Mouse (Mus musculus) neural tube, embryonic 13.5 days (tissue): ENCODE measurements around the gene Acvr1. TPM values are rescaled to one million over a fixed set of nuclear protein-coding genes. Genes with fewer than 3 reads are reported as not detected.

Experiments
- ATAC-seq: fragments of 200-750 bp; cut with Nextera tagmentation; 2 replicates; pipeline ENCODE4 v1.8.0; 2017; ENCODE audit warnings: low read depth, mild to moderate bottlenecking, moderate TSS enrichment, moderate library complexity
- H3K27ac ChIP-seq: fragments of 300-500 bp; sonication (generic); replicated peaks from 2 replicates; pipeline ENCODE4 v1.5.1; 2015; ENCODE audit warnings: moderate library complexity, mild to moderate bottlenecking, inconsistent platforms
- H3K27me3 ChIP-seq: fragments of 300-500 bp; sonication (generic); 2 replicates; pipeline ENCODE4 v1.6.1; 2015; ENCODE audit warnings: mild to moderate bottlenecking, inconsistent platforms
- H3K36me3 ChIP-seq: fragments of 300-500 bp; sonication (generic); 2 replicates; pipeline ENCODE4 v1.6.1; 2015; ENCODE audit warnings: mild to moderate bottlenecking, inconsistent platforms
- H3K4me1 ChIP-seq: fragments of 300-500 bp; sonication (generic); replicated peaks from 2 replicates; pipeline ENCODE4 v1.6.1; 2015; ENCODE audit warnings: inconsistent platforms
- H3K4me2 ChIP-seq: fragments of 300-500 bp; sonication (generic); 2 replicates; pipeline ENCODE4 v1.6.1; 2015; ENCODE audit warnings: inconsistent platforms, mild to moderate bottlenecking, moderate library complexity
- H3K4me3 ChIP-seq: fragments of 300-500 bp; sonication (generic); 2 replicates; pipeline ENCODE4 v1.5.1; 2015; ENCODE audit warnings: mild to moderate bottlenecking, inconsistent platforms
- H3K9ac ChIP-seq: fragments of 300-500 bp; sonication (generic); 2 replicates; pipeline ENCODE4 v1.6.1; 2015; ENCODE audit warnings: moderate library complexity, mild to moderate bottlenecking, inconsistent platforms
- H3K9me3 ChIP-seq: fragments of 300-500 bp; sonication (generic); 2 replicates; pipeline ENCODE4 v1.6.1; 2016; ENCODE audit warnings: inconsistent platforms
- WGBS: fragments of 180-500 bp; shearing (Covaris S2); methylation state at CpG from one replicate; pipeline ENCODE4 v1.1.7; 2015; 5-methylcytosine and 5-hydroxymethylcytosine counted together
- polyA plus RNA-seq: library from polyadenylated mRNA; unstranded; fragments of >200 nt; fragmentation: Nextera tagmentation; extraction: Ambion mirVana; gene quantifications from 2 replicates; pipeline ENCODE4 v1.2.1, GENCODE M21; 2015

The Acvr1 gene
- polyA plus RNA-seq, 1 experiment from 2014 or later = 4.4 TPM

GRCm38 (mm10) chr2:58418109-58418508, 148.8 kb downstream of the Acvr1 start:
- no peak for ATAC-seq
- H3K4me1 ChIP-seq = no peaks in the 10 kb centered on the region
- H3K4me3 ChIP-seq = no peak overlapping the region

GRCm38 (mm10) chr2:58417684-58418083, 149.3 kb downstream of the Acvr1 start:
- H3K36me3 ChIP-seq = no peaks in the 10 kb centered on the region
- H3K4me1 ChIP-seq = no peaks in the 10 kb centered on the region
- no peak overlapping the region for H3K4me2 ChIP-seq
- no peak overlapping the region for H3K9ac ChIP-seq
- WGBS = 85% methylated on average over 9 of the region's 9 CpGs
- H3K9me3 ChIP-seq = no peaks in the 10 kb centered on the region
- ATAC-seq = no peak
- H3K27ac ChIP-seq = no peak overlapping the region
- no peak overlapping the region for H3K4me3 ChIP-seq
- H3K27me3 ChIP-seq = no peaks in the 10 kb centered on the region

More at GRCm38 (mm10) chr2:58418109-58418508, 148.8 kb downstream of the Acvr1 start:
- H3K4me2 ChIP-seq = no peak overlapping the region
- no peaks in the 10 kb centered on the region for H3K27me3 ChIP-seq
- WGBS = 92% methylated on average over 1 of the region's 1 CpGs
- no peak overlapping the region for H3K27ac ChIP-seq
- H3K9ac ChIP-seq = no peak overlapping the region
- no peaks in the 10 kb centered on the region for H3K36me3 ChIP-seq
- H3K9me3 ChIP-seq = no peaks in the 10 kb centered on the region

GRCm38 (mm10) chr2:58415037-58415436, 151.9 kb downstream of the Acvr1 start:
- no peaks in the 10 kb centered on the region for H3K27me3 ChIP-seq
- H3K4me1 ChIP-seq = no peaks in the 10 kb centered on the region
- H3K4me3 ChIP-seq = no peak overlapping the region
- no peak overlapping the region for H3K4me2 ChIP-seq
- no peak overlapping the region for H3K9ac ChIP-seq
- H3K27ac ChIP-seq = no peak overlapping the region
- H3K36me3 ChIP-seq = no peaks in the 10 kb centered on the region
- no peak for ATAC-seq
- H3K9me3 ChIP-seq = no peaks in the 10 kb centered on the region

GRCm38 (mm10) chr2:58408926-58409634, 157.9 kb downstream of the Acvr1 start:
- H3K9me3 ChIP-seq = peaks cover 6% of the 10 kb centered on the region
- no peak for ATAC-seq
- no peak overlapping the region for H3K4me2 ChIP-seq
- H3K27ac ChIP-seq = no peak overlapping the region
- no peaks in the 10 kb centered on the region for H3K4me1 ChIP-seq
- H3K4me3 ChIP-seq = no peak overlapping the region
- H3K27me3 ChIP-seq = no peaks in the 10 kb centered on the region
- H3K36me3 ChIP-seq = no peaks in the 10 kb centered on the region
- 69% methylated on average over 5 of the region's 5 CpGs for WGBS
- H3K9ac ChIP-seq = no peak overlapping the region

- 94% methylated on average over 2 of the region's 2 CpGs for WGBS
- no peak overlapping the region for H3K4me3 ChIP-seq
- H3K4me2 ChIP-seq = no peak overlapping the region
- no peak overlapping the region for H3K27ac ChIP-seq
- no peaks in the 10 kb centered on the region for H3K36me3 ChIP-seq
- H3K9me3 ChIP-seq = peaks cover 6% of the 10 kb centered on the region
- H3K9ac ChIP-seq = no peak overlapping the region
- H3K27me3 ChIP-seq = no peaks in the 10 kb centered on the region
- H3K4me1 ChIP-seq = no peaks in the 10 kb centered on the region
- no peak for ATAC-seq
Measured at GRCm38 (mm10) chr2:58403481-58403880, 163.5 kb downstream of the Acvr1 start.

DNA sequence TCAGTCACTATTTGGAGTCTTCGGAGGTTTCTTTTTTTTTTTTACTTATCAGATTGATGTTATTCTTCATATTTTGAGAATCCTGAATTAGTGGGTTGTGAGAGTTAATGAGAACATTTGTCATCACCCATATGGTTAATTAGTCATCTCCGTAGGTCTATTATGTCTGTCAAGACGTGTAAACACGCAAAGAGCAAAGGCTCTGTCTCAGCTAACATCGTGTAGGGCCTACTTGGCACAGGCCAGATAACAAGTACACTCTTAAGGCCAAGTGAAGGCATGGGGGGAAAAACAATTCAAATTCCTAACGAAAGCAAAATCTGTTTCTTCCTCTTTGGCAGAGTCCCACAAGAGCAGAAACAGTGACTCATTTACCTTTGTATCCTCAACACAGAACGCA, 178.4 kb downstream of the Acvr1 start:
- H3K27me3 ChIP-seq = no peaks in the 10 kb centered on the region
- H3K27ac ChIP-seq = no peak overlapping the region
- H3K4me1 ChIP-seq = no peaks in the 10 kb centered on the region
- no peak overlapping the region for H3K4me3 ChIP-seq
- H3K4me2 ChIP-seq = no peak overlapping the region
- H3K36me3 ChIP-seq = no peaks in the 10 kb centered on the region
- no peak for ATAC-seq
- H3K9me3 ChIP-seq = no peaks in the 10 kb centered on the region
- 85% methylated on average over 7 of the region's 7 CpGs for WGBS
- no peak overlapping the region for H3K9ac ChIP-seq

GRCm38 (mm10) chr2:58380020-58380419, 186.9 kb downstream of the Acvr1 start:
- WGBS = 62% methylated on average over 5 of the region's 5 CpGs
- H3K27me3 ChIP-seq = no peaks in the 10 kb centered on the region

DNA sequence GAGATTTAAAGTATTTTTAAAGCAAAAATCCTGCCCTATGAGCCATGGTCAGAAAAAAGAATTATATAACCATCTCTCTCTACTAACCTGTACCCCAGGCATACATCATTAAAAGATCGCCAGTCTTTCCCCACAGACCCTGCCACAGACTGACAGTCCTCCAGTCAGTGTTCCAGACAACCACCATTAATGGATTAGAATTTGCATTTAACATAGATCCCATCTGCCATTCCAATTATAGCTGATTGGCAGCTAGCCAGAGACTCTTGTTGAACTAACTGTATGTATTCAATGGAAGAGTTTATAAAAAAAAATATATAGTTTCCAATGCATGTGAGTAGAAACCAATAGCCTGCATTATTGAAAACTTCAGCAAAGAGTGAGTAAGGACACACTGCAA, 187.5 kb downstream of the Acvr1 start:
- no peak overlapping the region for H3K4me2 ChIP-seq
- H3K9me3 ChIP-seq = no peaks in the 10 kb centered on the region; the same call in 1 of the 2 replicates
- no peak overlapping the region for H3K27ac ChIP-seq
- H3K4me1 ChIP-seq = no peaks in the 10 kb centered on the region
- no peak; the same call in 1 of the 2 replicates for ATAC-seq
- 58% methylated on average over 1 of the region's 1 CpGs for WGBS
- H3K9ac ChIP-seq = no peak overlapping the region
- no peaks in the 10 kb centered on the region for H3K27me3 ChIP-seq
- H3K4me3 ChIP-seq = no peak overlapping the region
- 0 out of 2 replicates have a peak, but pooled peaks cover 3% of the 10 kb centered on the region for H3K36me3 ChIP-seq

More at GRCm38 (mm10) chr2:58380020-58380419, 186.9 kb downstream of the Acvr1 start:
- no peak for ATAC-seq
- no peaks in the 10 kb centered on the region for H3K36me3 ChIP-seq
- H3K27ac ChIP-seq = no peak overlapping the region
- H3K9ac ChIP-seq = no peak overlapping the region
- H3K4me2 ChIP-seq = no peak overlapping the region
- no peak overlapping the region for H3K4me3 ChIP-seq
- H3K9me3 ChIP-seq = no peaks in the 10 kb centered on the region; the same call in 1 of the 2 replicates
- H3K4me1 ChIP-seq = no peaks in the 10 kb centered on the region

DNA sequence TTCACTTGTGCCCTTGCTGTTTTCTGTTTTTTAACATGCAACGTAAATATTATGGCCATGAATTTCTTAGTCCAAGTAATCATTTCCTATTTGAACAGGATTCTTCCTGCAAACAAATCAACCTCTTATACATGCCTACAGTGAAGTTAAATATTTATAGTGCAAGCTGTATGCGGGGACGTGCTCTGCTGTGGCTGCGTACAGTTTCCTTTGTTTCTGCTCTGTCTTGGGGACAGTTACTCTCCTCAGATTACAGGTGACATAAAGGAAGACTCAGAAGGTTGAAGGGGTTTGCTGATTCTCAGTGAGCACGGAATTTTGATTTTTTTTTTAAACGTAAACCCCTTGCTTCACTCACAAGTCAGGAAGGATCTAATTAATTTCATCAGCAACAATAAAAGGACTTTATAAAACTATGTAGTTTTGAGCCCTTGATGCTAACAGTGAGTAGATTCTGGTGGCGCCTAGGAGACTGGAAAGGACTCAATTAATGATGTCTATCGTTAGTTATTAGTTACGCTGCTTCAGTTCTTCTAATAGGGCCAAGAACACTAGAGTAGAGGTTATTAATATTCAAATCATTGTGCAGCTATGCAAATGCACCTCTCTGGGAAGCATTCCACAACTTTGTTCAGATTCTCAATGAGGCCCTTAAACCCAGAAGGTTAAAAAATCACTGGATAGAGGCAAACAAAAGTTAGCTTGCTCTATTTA, 189.4 kb downstream of the Acvr1 start:
- no peaks in the 10 kb centered on the region for H3K4me1 ChIP-seq
- WGBS = 56% methylated on average over 9 of the region's 9 CpGs
- ATAC-seq = no peak
- H3K4me3 ChIP-seq = no peak overlapping the region
- H3K27ac ChIP-seq = no peak overlapping the region
- H3K4me2 ChIP-seq = no peak overlapping the region
- no peaks in the 10 kb centered on the region for H3K27me3 ChIP-seq
- 0 out of 2 replicates have a peak, but pooled peaks cover 3% of the 10 kb centered on the region for H3K36me3 ChIP-seq
- H3K9ac ChIP-seq = no peak overlapping the region
- H3K9me3 ChIP-seq = no peaks in the 10 kb centered on the region; the same call in 1 of the 2 replicates

DNA sequence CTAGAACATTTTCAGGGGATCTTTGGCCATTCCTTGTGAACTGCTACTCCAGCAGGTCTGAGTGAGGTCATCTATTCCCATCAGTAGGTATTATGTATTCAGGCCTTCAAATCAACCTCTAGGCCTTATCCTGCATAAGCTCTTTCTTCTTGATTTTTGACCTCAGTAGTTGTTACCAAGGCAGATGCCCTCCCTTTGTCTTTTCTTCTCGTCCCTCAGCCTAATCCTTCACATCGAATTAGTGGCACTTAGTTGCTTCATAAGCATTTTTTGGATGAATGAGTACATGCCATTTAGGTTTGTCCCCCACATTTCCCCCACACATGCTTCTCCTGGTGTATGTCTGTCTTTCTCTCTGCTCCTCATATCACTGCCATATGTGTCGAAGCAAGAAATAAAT, 200.8 kb downstream of the Acvr1 start:
- Histone ChIP-seq H3K4me1 (no peaks in the 10 kb centered on the region), H3K9ac (no peak overlapping the region), H3K27ac (no peak overlapping the region), H3K4me3 (no peak overlapping the region), H3K4me2 (no peak overlapping the region), H3K36me3 (no peaks in the 10 kb centered on the region), H3K9me3 (no peaks in the 10 kb centered on the region), H3K27me3 (no peaks in the 10 kb centered on the region)
- ATAC-seq = no peak
- 79% methylated on average over 3 of the region's 3 CpGs for WGBS

- WGBS = 94% methylated on average over 3 of the region's 3 CpGs
- H3K27me3 ChIP-seq = peaks cover 23% of the 10 kb centered on the region
- no peak for ATAC-seq
- H3K36me3 ChIP-seq = no peaks in the 10 kb centered on the region
- H3K4me3 ChIP-seq = no peak overlapping the region
- no peak overlapping the region for H3K9ac ChIP-seq
- no peak overlapping the region for H3K4me2 ChIP-seq
- H3K4me1 ChIP-seq = peaks cover 15% of the 10 kb centered on the region
- no peak overlapping the region for H3K27ac ChIP-seq
- no peaks in the 10 kb centered on the region for H3K9me3 ChIP-seq
Measured at GRCm38 (mm10) chr2:58361361-58362046, 205.5 kb downstream of the Acvr1 start.

DNA sequence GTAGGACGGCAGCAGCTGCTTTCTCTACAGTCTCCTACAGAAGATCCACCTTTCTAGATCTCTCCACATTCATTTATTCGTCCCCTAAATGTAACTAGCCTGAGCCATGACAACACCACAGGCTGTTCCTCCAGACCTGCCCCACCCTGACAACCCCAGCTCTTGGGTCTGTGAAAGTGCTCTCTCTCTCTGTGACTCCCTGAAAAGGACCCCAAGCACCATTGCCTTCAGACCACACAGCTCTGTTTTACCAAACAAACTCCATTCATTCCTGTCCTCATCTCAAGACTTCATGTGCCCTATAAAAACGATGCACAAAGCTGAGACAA, 208.9 kb downstream of the Acvr1 start:
- peak overlapping the region; percentile 59 for H3K4me3 ChIP-seq
- no peak for ATAC-seq
- H3K27ac ChIP-seq = no peak overlapping the region
- H3K9me3 ChIP-seq = no peaks in the 10 kb centered on the region
- H3K4me2 ChIP-seq = peak overlapping the region; percentile 100
- WGBS = 12% methylated on average over 3 of the region's 3 CpGs
- no peaks in the 10 kb centered on the region for H3K36me3 ChIP-seq
- peaks cover 15% of the 10 kb centered on the region for H3K4me1 ChIP-seq
- peak overlapping the region; percentile 68; the same call in 1 of the 2 replicates for H3K9ac ChIP-seq
- H3K27me3 ChIP-seq = peaks cover 42% of the 10 kb centered on the region
